Mouse (Mus musculus): ENCODE results near the gene Def8. TPM values are rescaled to one million over a fixed set of nuclear protein-coding genes. Genes with fewer than 3 reads are reported as not detected.
"Not testable (repeated sequence)": the region's sequence is repeated elsewhere in the genome, so short reads cannot be mapped to it uniquely, and the experiment has no call there.

Gene Def8
- total RNA-seq, 2 experiments from 2014 or later: 35.8 to 37.6 TPM

- DNase-seq: not testable (repeated sequence)
These were observed 10.1 kb downstream of the Def8 start for GRCm38 (mm10) chr8:123433241-123433974.

DNA sequence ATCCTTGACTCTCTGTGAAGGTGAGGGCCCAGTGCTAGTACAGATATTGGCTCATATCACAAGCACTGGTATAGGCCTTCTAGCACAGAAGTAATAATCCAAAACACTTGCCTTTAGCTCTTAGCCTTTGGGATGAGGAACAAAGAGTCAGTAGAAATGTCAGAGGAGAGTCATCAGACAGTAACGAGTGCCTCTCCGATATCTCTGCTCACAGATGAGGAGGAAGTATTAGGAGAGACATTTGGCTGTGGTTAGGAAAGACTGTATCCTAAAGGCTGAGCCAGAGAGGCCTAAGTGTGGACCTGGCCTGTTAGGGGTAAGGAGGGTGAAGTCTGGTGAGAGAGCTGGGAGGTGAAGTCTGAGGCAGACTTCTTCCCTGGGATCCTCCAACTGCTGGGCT lies 18.5 kb downstream of the Def8 start:
- no peak for DNase-seq

DNA sequence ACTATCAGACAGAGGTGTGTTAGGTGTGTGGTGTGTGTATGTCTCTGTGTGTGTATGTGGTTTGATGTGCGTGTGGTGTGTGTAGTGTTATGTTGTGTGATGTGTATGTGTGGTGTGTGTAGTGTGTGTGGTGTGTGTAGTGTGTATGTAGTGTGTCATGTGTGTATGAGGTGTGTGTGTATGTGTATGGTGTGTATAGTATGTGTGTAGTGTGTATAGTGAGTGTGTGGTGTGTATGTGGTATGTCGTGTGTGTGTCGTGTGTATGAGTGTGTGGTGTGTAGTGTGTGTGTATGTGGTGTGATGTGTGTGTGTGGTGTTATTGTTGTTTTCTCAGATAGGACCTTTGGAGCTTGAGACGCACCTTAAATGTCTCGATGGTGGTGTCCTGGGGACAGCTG lies 19.0 kb downstream of the Def8 start:
- DNase-seq: no peak

DNA sequence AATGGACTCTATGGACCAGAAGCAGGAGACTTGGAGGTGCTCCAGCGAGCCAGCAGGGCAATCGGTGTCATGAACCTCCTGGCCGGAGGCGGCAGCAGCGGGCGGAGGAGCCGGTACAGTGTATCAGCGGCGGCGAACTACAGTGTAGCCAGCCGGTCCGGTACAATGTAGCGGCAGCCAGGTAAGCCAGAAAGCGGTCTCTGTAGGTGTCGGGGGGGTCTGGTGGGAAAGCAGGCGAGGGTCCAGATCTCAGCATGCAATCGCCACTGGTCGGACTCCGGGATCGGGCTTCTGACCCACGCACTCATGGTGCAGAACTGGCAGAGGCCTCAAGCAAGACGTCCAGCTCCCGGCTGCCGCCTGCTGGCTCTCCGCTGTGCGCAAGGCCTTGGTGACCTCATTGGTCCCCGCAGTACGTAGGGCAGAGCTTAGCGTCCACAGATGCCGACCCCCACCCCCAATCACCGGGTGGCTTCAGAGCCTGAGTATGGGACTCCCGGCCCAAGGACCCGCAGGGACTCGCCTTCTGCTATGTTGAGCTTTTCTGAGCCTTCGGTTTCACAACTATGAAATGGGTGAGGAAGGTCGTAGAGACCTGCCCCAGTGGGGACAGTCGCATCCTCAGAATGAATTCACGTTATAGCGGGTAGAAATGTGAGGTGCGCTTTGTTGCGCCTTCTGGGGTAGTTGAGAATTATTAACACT lies 19.7 kb downstream of the Def8 start:
- DNase-seq: peak; percentile 95

DNA sequence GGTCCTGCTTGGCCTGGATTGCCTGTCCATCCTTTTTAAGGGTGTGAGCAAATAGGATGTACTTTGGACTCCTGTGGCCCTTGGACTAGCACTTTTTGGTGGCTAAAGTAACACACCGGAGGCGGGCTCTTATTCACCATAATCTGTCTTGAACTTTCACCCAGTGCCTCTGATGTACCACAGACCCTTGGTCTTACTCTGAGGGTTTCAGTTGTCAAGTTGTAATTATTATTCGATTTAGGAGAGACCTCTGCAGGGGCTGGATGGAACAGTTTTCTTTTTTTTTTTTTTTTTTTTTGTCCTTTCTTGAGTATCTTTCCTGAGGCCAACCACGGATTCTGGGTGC lies 20.2 kb downstream of the Def8 start:
- DNase-seq: no peak

GRCm38 (mm10) chr8:123444131-123444530 lies 20.8 kb downstream of the Def8 start:
- DNase-seq: no peak

DNA sequence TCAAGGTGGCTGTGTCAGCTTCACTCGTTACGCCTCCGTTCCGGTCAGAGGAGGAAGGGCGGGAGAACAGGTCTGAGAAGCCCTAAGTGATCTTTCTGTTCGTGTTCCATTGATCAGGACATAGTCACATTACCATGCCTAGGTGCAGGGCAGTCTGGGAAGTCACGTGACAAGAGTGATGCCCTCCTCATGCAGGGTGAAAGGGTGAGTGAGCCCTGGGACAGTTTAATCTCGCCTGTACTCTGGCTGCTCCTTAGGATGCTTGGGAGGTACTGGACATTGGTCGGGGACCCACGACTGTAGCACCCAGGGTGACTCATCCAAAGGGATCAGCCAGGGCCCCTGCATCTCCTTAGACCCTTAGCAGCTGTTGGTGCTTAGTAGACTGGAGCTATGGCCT lies 22.7 kb downstream of the Def8 start:
- no peak for DNase-seq

DNA sequence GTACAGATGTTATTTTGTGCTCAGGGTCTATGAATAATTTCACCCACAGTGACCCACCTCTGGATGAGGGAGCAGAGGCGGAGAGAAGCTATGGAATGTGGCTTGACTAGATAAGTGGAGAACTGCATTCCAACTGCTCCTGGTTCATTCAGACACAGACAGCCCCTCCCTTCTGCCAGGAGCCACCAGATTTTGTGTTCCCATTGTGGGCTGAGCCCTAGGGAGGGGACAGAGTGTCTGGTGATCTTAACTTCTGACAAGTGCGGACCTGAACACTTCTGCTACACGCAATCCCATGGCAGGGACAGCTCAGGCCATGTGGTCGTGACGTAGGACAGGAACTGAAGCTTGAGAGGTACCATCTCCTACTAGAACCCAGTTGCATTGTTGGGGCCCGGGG lies 23.5 kb downstream of the Def8 start:
- DNase-seq: no peak

DNA sequence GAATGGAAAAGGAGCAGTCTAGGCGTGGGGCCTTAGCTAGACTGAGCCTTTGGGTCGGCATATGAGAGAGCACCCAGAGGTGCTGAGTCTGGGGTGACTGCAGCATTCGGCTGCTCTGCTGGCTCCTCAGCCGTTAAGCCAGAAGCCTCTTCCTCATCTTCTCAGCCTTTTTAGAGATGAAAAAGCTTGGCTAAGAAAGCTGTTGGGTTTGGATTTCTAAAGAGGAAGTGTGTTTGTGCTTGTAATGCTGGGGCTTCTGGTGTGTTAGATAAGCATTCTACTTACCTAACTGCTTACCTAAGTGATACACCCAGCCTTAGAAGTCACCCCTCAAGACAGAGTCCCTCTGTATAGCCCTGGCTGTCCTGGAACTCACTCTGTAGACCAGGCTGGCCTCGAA lies 27.5 kb downstream of the Def8 start:
- DNase-seq: no peak

DNA sequence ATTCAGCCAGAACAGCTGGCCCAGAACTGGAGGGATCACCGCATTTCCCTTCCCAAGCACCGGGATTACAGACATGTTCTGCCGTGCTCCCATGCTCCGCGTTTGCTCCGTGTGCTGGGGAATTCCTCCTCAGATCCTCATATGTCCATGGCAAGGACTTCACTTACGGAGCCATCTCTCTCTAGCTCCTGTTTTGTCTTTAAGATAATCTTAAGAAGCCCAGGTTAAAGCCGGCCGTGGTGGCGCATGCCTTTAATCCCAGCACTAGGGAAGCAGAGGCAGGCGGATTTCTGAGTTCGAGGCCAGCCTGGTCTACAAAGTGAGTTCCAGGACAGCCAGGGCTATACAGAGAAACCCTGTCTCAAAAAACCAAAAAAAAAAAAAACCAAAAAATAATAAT lies 28.4 kb downstream of the Def8 start:
- not testable (repeated sequence) for DNase-seq

DNA sequence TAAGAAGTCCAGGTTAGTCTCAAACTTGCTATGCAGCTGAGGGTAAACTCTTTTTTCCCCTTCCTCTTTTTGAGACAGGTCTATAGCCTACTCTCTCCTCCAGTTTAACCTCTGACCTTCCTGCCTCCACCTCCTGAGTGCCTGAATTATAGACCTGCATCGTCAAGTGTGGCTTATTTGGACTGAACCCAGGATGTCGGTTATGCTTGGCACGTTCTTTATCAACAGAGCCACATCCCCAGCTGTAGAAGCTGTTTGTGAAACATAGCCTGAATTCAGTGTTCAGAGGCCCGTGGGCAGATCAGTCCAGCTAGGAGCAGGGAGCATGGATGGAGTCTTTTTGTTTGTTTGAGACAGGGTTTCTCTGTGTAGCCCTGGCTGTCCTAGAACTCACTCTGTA lies 28.8 kb downstream of the Def8 start:
- DNase-seq: no peak

DNA sequence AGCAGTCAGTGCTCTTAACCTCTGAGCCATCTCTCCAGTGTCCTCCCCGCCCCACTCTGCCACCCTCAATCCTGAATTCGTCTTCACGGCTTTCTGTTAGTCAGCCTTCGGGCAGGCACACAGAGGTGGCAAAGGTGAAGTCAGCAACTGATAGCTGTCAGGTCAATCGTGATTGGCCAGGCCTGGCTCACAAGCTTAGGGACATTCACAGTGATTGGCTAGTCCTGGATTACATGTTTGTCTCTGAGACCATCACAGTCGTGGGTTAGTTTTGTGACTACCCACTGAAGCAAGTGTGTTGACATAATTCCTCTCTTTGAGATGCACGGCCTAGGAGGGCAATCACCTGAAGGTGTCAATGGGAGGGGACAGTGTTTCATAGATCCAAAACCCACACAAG lies 30.0 kb downstream of the Def8 start:
- no peak for DNase-seq

DNA sequence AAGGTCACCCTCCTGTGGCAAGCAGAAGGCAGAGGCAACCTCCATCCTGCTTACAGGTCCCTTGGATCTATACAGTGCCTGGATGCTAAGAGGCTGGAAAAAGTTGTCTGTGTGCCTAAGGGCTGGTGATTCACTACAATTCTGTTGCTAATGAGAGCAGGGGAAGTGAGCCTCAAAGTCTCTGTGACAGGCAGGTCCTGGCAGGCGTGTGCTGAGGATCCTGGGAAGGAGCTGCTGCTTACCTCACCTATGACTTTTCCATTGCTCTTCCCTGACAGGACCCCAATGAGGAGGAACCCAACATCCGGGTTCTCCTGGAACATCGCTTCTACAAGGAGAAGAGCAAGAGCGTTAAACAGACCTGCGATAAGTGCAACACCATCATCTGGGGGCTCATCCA lies 30.6 kb downstream of the Def8 start:
- no peak for DNase-seq

GRCm38 (mm10) chr8:123454559-123454958 lies 31.2 kb downstream of the Def8 start:
- DNase-seq: no peak

DNA sequence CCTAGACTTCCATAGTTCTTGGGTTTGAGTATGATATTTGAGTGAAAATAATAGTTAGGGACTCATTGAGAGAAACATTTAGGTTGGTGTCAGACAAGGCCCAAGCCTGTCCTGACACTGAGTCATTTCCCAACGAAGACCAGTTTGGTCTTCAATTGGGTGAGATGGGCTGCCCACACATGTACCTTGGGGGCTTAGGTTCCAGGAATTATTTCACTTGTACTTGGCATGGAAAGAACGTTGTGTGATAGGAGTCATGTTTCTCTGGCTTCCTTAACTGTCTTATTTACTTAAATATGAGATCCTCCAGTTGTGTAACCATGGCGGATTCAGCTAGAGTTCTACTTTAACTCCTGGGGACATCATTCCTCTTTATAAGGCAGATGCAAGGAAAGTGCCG lies 40.3 kb downstream of the Def8 start:
- no peak for DNase-seq

DNA sequence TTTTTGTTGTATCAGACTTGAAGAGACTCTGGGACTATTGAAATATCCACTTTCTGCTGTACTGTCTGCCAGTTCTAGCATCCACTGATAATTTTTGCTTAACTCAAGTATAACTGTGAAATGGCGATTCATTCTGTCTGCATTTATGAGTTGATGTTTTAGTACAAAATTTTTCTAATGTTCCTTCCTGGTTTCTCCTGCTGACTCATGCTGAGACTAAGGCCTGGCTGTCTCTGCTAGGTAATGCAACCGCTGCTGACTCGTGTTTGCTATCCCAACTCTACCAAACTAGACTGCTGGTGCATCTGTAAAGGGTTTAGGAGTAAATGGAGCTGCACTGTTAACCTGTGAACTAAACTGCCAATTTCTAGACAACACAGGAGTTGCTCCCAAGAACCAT lies 44.1 kb downstream of the Def8 start:
- no peak for DNase-seq

- not testable (repeated sequence) for DNase-seq
These were observed 49.7 kb downstream of the Def8 start for GRCm38 (mm10) chr8:123472991-123473390.

DNA sequence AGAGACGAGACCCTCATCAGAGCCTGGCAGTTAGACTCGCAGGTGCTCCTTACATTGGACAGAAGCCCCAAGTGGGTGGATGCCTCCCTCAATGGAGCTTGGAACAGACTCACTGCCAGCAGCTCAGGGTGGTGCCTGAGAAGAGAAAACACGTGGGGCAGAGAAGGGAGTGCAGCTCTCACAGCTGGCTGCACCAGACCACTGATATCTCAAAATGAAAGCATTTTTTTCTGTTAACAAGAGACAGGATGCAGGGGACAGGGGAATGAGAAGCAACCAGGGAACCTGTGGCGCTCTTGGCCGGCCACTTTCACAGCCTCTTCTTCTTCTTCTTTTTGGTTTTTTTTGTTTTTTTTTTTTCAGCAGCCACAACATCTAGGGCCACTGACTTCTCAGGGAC lies 51.2 kb downstream of the Def8 start:
- DNase-seq: not testable (repeated sequence)

DNA sequence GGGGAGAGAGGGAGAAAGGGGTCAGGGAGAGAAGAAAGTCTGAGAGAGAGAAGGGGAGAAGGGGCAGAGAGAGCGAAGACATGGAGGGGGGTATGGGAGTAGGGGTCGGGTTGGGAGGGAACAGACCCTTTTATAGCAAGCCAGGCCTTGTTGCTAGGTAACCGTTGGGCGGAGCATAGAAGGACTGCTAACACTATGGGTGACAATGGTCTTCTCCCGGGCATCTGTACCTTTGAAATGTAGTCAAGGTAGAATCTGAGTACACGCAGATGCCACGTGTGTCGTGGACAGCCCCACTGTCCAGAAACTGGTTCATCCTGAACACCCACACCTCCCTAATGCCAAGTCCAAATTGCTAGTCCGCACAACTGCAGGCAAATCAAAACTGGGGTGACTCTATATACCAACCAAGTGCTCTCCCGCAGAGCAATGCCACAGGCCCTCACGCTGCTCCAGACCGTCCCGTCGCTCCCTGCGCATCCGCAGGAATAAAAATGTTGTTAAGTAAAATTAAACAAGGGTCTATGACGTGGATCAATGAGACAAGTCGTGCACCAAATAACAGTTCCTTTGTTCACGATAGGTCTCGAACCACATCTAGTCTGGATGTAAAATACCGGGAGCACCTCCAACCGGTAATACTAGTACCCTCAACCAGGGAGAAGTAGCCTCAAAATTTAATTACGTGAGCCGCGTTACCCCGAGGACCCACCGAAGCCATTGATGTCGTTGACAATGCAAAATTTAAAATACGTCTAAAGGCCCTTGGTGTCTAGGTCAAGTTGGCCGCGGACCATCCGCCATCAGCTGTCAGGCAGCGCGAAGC lies 53.8 kb downstream of the Def8 start:
- DNase-seq: no peak

GRCm38 (mm10) chr8:123477737-123478258 lies 54.5 kb downstream of the Def8 start, which contains the start of gene Afg3l1:
Gene Afg3l1 (plus strand): TSS chr8:123477903.
- peak; percentile 94 for DNase-seq

GRCm38 (mm10) chr8:123478456-123479218 lies 55.3 kb downstream of the Def8 start:
- DNase-seq: no peak

- DNase-seq: no peak
These were observed 59.3 kb downstream of the Def8 start for GRCm38 (mm10) chr8:123482627-123483026.

Measured in gastrocnemius, postnatal 10 days (tissue).